Mouse (Mus musculus) CH12.LX (cell line): ENCODE results near the gene B3gnt8. TPM values are rescaled to one million over a fixed set of nuclear protein-coding genes. Genes with fewer than 3 reads are reported as not detected.

ENCODE experiments used
- DNase-seq: peaks from one replicate; pipeline ENCODE4 v3.0.0-alpha.2; 2013; ENCODE audit errors: extremely low read depth
- H3K27ac ChIP-seq: 2 replicates; pipeline ENCODE4 v1.5.1; 2012; ENCODE audit warnings: low read depth, mild to moderate bottlenecking, control low read depth, moderate library complexity; ENCODE audit not compliant: insufficient read depth
- H3K27me3 ChIP-seq: replicated peaks from 2 replicates; pipeline ENCODE3; 2012; ENCODE audit warnings: inconsistent platforms
- H3K36me3 ChIP-seq, 2 experiments: replicated peaks in 1 of 2; 2 replicates each; pipeline versions ENCODE3 to v1.6.1; 2012; ENCODE audit warnings: inconsistent platforms in 1 of 2, low read length in 1 of 2, mild to moderate bottlenecking in 1 of 2, mixed read lengths in 1 of 2, moderate library complexity in 1 of 2; ENCODE audit not compliant: control insufficient read depth in 1 of 2, insufficient read depth in 1 of 2
- H3K4me1 ChIP-seq, 2 experiments: 2 replicates each; pipeline ENCODE4 v1.6.1; 2012; ENCODE audit warnings: inconsistent platforms in 1 of 2, moderate library complexity in 1 of 2; ENCODE audit not compliant: insufficient read depth in 2 of 2, control insufficient read depth in 1 of 2
- H3K4me2 ChIP-seq: 2 replicates; pipeline ENCODE4 v1.6.1; 2012; ENCODE audit warnings: low read depth, mild to moderate bottlenecking, control low read depth; ENCODE audit not compliant: poor library complexity, insufficient read depth, severe bottlenecking
- H3K4me3 ChIP-seq, 3 experiments: fragments of 150-350 bp in 1 of 3; sonication (generic) in 1 of 3; replicated peaks in 1 of 3; 2 replicates each; pipeline versions ENCODE3 to v1.5.1; 2011 to 2012; ENCODE audit warnings: low read depth in 2 of 3, low read length in 2 of 3, mild to moderate bottlenecking in 2 of 3, moderate library complexity in 2 of 3, control low read depth in 1 of 3, improper control_type of control experiment in 1 of 3, inconsistent platforms in 1 of 3, mixed read lengths in 1 of 3; ENCODE audit not compliant: poor library complexity in 1 of 3
- H3K79me2 ChIP-seq: replicated peaks from 2 replicates; pipeline ENCODE4 v1.6.1; 2012; ENCODE audit warnings: mild to moderate bottlenecking, moderate library complexity; ENCODE audit not compliant: control insufficient read depth, poor library complexity, insufficient read depth, severe bottlenecking; ENCODE audit errors: extremely low read depth
- H3K9ac ChIP-seq: 2 replicates; pipeline ENCODE4 v1.6.1; 2012; ENCODE audit warnings: low read depth, mild to moderate bottlenecking, control low read depth, moderate library complexity; ENCODE audit not compliant: insufficient read depth
- H3K9me3 ChIP-seq: replicated peaks from 2 replicates; pipeline ENCODE3; 2012; ENCODE audit warnings: low read length, inconsistent platforms, mixed read lengths
- BHLHE40 ChIP-seq: IDR thresholded peaks from 2 replicates; pipeline ENCODE4 v1.6.1; 2011; ENCODE audit warnings: mild to moderate bottlenecking, low read depth, low read length, improper control_type of control experiment
- CHD1 ChIP-seq: IDR thresholded peaks from 2 replicates; pipeline ENCODE4 v1.6.1; 2012; ENCODE audit warnings: low read depth, low read length, improper control_type of control experiment, inconsistent platforms
- CTCF ChIP-seq, 2 experiments: IDR thresholded peaks in 1 of 2; conservative IDR thresholded peaks in 1 of 2; 2 replicates each; pipeline ENCODE4 v1.5.1; 2011 to 2012; ENCODE audit warnings: low read depth in 2 of 2, low read length in 2 of 2, improper control_type of control experiment in 1 of 2, inconsistent platforms in 1 of 2, mild to moderate bottlenecking in 1 of 2, moderate library complexity in 1 of 2
- ELF1 ChIP-seq: IDR thresholded peaks from 2 replicates; pipeline ENCODE4 v1.6.1; 2014; ENCODE audit warnings: low read depth, mild to moderate bottlenecking, inconsistent platforms, low read length, improper control_type of control experiment
- ETS1 ChIP-seq: conservative IDR thresholded peaks from 2 replicates; pipeline ENCODE4 v1.6.1; 2012; ENCODE audit warnings: low read depth, mild to moderate bottlenecking, inconsistent platforms, low read length, improper control_type of control experiment, moderate library complexity
- GABPA ChIP-seq: IDR thresholded peaks from 2 replicates; pipeline ENCODE4 v1.6.1; 2012; ENCODE audit warnings: low read depth, low read length, improper control_type of control experiment, inconsistent platforms; ENCODE audit not compliant: insufficient replicate concordance
- IRF4 ChIP-seq: IDR thresholded peaks from 2 replicates; pipeline ENCODE4 v1.6.1; 2014; ENCODE audit warnings: low read depth, mild to moderate bottlenecking, inconsistent platforms, low read length, improper control_type of control experiment
- MAX ChIP-seq: IDR thresholded peaks from 2 replicates; pipeline ENCODE4 v1.6.1; 2011; ENCODE audit warnings: low read length, improper control_type of control experiment
- MYC ChIP-seq: IDR thresholded peaks from 2 replicates; pipeline ENCODE4 v1.6.1; 2011; ENCODE audit warnings: low read depth, mild to moderate bottlenecking, improper control_type of control experiment, low read length
- NRF1 ChIP-seq: IDR thresholded peaks from 2 replicates; pipeline ENCODE4 v1.6.1; 2014; ENCODE audit warnings: low read depth, mild to moderate bottlenecking, inconsistent platforms, low read length, improper control_type of control experiment, moderate library complexity
- POLR2AphosphoS2 ChIP-seq: IDR thresholded peaks from 2 replicates; pipeline ENCODE4 v1.6.1; 2011; ENCODE audit warnings: low read depth, low read length, improper control_type of control experiment
- RCOR1 ChIP-seq: conservative IDR thresholded peaks from 2 replicates; pipeline ENCODE4 v1.6.1; 2012; ENCODE audit warnings: low read depth, mild to moderate bottlenecking, inconsistent platforms, low read length, improper control_type of control experiment
- TBP ChIP-seq: conservative IDR thresholded peaks from 2 replicates; pipeline ENCODE4 v1.6.1; 2011; ENCODE audit warnings: low read depth, low read length, improper control_type of control experiment
- TCF12 ChIP-seq: IDR thresholded peaks from 2 replicates; pipeline ENCODE4 v1.6.1; 2014; ENCODE audit warnings: low read depth, mild to moderate bottlenecking, inconsistent platforms, low read length, improper control_type of control experiment
- UBTF ChIP-seq: IDR thresholded peaks from 2 replicates; pipeline ENCODE4 v1.6.1; 2012; ENCODE audit warnings: low read depth, mild to moderate bottlenecking, inconsistent platforms, low read length, improper control_type of control experiment, moderate library complexity
- USF1 ChIP-seq: IDR thresholded peaks from 2 replicates; pipeline ENCODE4 v1.6.1; 2014; ENCODE audit warnings: low read depth, mild to moderate bottlenecking, inconsistent platforms, low read length, improper control_type of control experiment
- ZC3H11A ChIP-seq: IDR thresholded peaks from 2 replicates; pipeline ENCODE4 v1.6.1; 2012; ENCODE audit warnings: low read depth, mild to moderate bottlenecking, inconsistent platforms, low read length, improper control_type of control experiment
- ZMIZ1 ChIP-seq: IDR thresholded peaks from 2 replicates; pipeline ENCODE4 v1.6.1; 2012; ENCODE audit warnings: low read depth, mild to moderate bottlenecking, inconsistent platforms, low read length, improper control_type of control experiment
- dilution Hi-C: fragments of 300-500 bp; cut with MboI; formaldehyde crosslinking; loops from 2 replicates; pipeline ENCODE4 v1.14.3; 2020; ENCODE audit warnings: low sequenced_read_pairs; ENCODE audit not compliant: extremely low pct_unique_long_range_greater_than_20kb, extremely low pct_ligation_motif_present
- in situ Hi-C: fragments of 300-500 bp; cut with MboI; formaldehyde crosslinking; loops from 3 replicates; pipeline ENCODE4 v1.14.3; 2019; ENCODE audit warnings: low sequenced_read_pairs, low pct_ligation_motif_present, low pct_unique_long_range_greater_than_20kb, mixed read lengths
- polyA plus RNA-seq: library from polyadenylated mRNA; unstranded; fragments of >175 nt; gene quantifications from 2 replicates; pipeline ENCODE4 v1.2.1, GENCODE M21; 2012; ENCODE audit warnings: low read depth; ENCODE audit not compliant: insufficient read length
- total RNA-seq, 2 experiments: library from RNA; depleted of rRNA; stranded (reverse); fragments of 300-350 nt in 1 of 2; fragments of >200 nt in 1 of 2; gene quantifications; 2 replicates each; pipeline ENCODE4 v1.2.3; 2012 to 2014

B3gnt8 gene
- total and polyA plus RNA-seq, 3 experiments: 0.21 to 0.24 TPM; not detected in 1

GRCm38 (mm10) chr7:25623857-25624370 lies 2.5 kb upstream of the B3gnt8 start:
- Histone ChIP-seq H3K4me2 (no peak overlapping the region), H3K27ac (no peak overlapping the region), H3K9me3 (no peaks in the 10 kb centered on the region), H3K4me1 (peaks cover 4 to 12% of the 10 kb centered on the region in 2 experiments), H3K9ac (no peak overlapping the region), H3K27me3 (no peaks in the 10 kb centered on the region), H3K79me2 (no peaks in the 10 kb centered on the region), H3K36me3 (peaks cover 24 to 60% of the 10 kb centered on the region in 2 experiments), H3K4me3 (no peak overlapping the region)
- TF ChIP-seq NRF1 (no peak), TBP (no peak), TCF12 (no peak), GABPA (no peak), POLR2AphosphoS2 (no peak), RCOR1 (no peak), CTCF (conservative IDR thresholded peaks at IDR 0.05 in 1 of 2, IDR thresholded peaks at IDR 0.05 in 1 of 2; ENCODE audit: low read depth in 2 of 2, low read length in 2 of 2) (no peak), MYC (no peak), ETS1 (no peak), IRF4 (no peak), USF1 (no peak), BHLHE40 (no peak), MAX (no peak), CHD1 (no peak), ZC3H11A (no peak), ZMIZ1 (no peak), UBTF (no peak), ELF1 (no peak)
- DNase-seq: no peak
- in situ Hi-C loops: no loop called here
- dilution Hi-C loops: no loop called here

DNA sequence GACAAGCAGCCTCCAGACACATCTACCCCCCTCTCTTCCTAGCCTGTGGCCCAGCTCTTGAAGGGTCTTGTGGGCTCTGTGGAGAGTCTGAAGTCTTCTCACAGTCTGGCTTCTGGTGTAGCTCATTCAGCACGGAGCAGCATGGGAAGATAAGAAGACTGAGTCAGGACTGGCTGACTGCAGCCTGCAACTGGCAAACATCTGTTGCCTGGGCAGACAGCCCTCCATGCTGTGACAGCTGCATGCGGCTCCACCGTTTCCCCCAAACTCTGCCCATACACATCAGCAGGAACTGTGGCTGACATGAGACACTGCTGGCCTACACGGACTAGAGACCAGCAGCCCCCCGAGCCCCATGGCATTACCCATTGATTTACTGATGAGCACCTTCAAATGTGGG lies 1.6 kb upstream of the B3gnt8 start:
- H3K4me3 ChIP-seq: no peak overlapping the region
- H3K4me2 ChIP-seq: no peak overlapping the region
- no peaks in the 10 kb centered on the region for H3K27me3 ChIP-seq
- H3K4me1 ChIP-seq: peaks cover 4 to 10% of the 10 kb centered on the region in 2 experiments
- H3K27ac ChIP-seq: no peak overlapping the region
- no peak for DNase-seq
- no peaks in the 10 kb centered on the region for H3K79me2 ChIP-seq
- no peak overlapping the region for H3K9ac ChIP-seq
- no peaks in the 10 kb centered on the region for H3K9me3 ChIP-seq
- in situ Hi-C loops: no loop called here
- H3K36me3 ChIP-seq: peaks cover 24 to 65% of the 10 kb centered on the region in 2 experiments
- dilution Hi-C loops: no loop called here
- no peak for TF ChIP-seq NRF1
- no peak for TF ChIP-seq POLR2AphosphoS2
- TF ChIP-seq RCOR1: no peak
- no peak for TF ChIP-seq ZC3H11A
- no peak for TF ChIP-seq USF1
- TF ChIP-seq GABPA: no peak
